In genomic region chr8:111678111-111678510, GRCm38 (mm10) we compare ENCODE assay signal across 9 mouse cellular contexts. TPM values are rescaled to one million over a fixed set of nuclear protein-coding genes. Genes with fewer than 3 reads are reported as not detected.
DNase-seq lines count a peak whose midpoint lies in the region; TF ChIP-seq lines count a peak whose summit lies in the region.
"Had no signal": no experiment of that assay in that cellular context is flagged by ENCODE, and none has a peak within 500 bp of the region (broad histone marks: within the 10 kb centered on the region; RNA-seq: fewer than 3 reads in every experiment).

No protein-coding gene starts in this region.

- intact Hi-C loops in heart, postnatal 25 days (cut with DNase I) = loop anchor here (2.0 to 10.0 kb wide), 2 partner anchors 157 to 237 kb away; partner anchors contain the start of gene Chst5

- no peaks in the 10 kb centered on the region for H3K4me1 ChIP-seq in small intestine, adult 2 months (ENCODE audit: control insufficient read depth, insufficient read depth, insufficient read length, low read length)
- H3K4me1 ChIP-seq: liver, embryonic 15.5 days had no signal

- no peaks in the 10 kb centered on the region for H3K36me3 ChIP-seq in small intestine, adult 2 months (ENCODE audit: control insufficient read depth, insufficient read depth, low read length)
- H3K36me3 ChIP-seq: liver, embryonic 15.5 days had no signal

- no peak for TF ChIP-seq POLR2A in small intestine, adult 2 months (IDR thresholded peaks at IDR 0.05; ENCODE audit: low read depth, low read length)

- no peak overlapping the region for H3K27ac ChIP-seq in layer of hippocampus, adult 2 months
- no peak overlapping the region for H3K27ac ChIP-seq in small intestine, adult 2 months (ENCODE audit: insufficient read depth, low read depth, low read length)
- H3K27ac ChIP-seq: liver, embryonic 15.5 days had no signal

- WGBS in small intestine, adult 2 months = 12% methylated on average over 3 of the region's 3 CpGs

- peak; percentile 65 to 76 for DNase-seq in heart, adult 18-20 months
- no peak for DNase-seq in heart, postnatal 25 days (ENCODE audit: low spot score)
- peak; percentile 63 for DNase-seq in WW6 (ENCODE audit: low read depth, low spot score)
- peak; percentile 84 to 87 for DNase-seq in cerebellum, postnatal 14 days
- peak; percentile 17 for DNase-seq in gastrocnemius, postnatal 25 days
- peak; percentile 64 to 73 for DNase-seq in layer of hippocampus, adult 2 months (ENCODE audit: low spot score in 2 of 2)
- peak; percentile 78 for DNase-seq in lung, postnatal 14 days

- no peaks in the 10 kb centered on the region for H3K27me3 ChIP-seq in small intestine, adult 2 months (ENCODE audit: control insufficient read depth, insufficient read depth, low read length)

- no peak overlapping the region for H3K4me3 ChIP-seq in layer of hippocampus, adult 2 months
- H3K4me3 ChIP-seq in small intestine, adult 2 months (ENCODE audit: low read depth, low read length) = no peak overlapping the region
- H3K4me3 ChIP-seq: liver, embryonic 15.5 days had no signal

- peak; percentile 87 for TF ChIP-seq CTCF in layer of hippocampus, adult 2 months (conservative IDR thresholded peaks at IDR 0.05)
- TF ChIP-seq CTCF in small intestine, adult 2 months (IDR thresholded peaks at IDR 0.05; ENCODE audit: extremely low read depth, insufficient read length, insufficient replicate concordance, low read depth, low read length) = peak; percentile 47; the same call in 1 of the 2 replicates

RNA-seq across cellular contexts. Expression of gene Ctrb1, which starts 12.7 kb away (rescaled TPM):
- not detected for total RNA-seq in heart, adult 18-20 months (2021)
- total RNA-seq in heart, postnatal 25 days (2021) = not detected
- total RNA-seq in gastrocnemius, postnatal 25 days (2021) = not detected
- total RNA-seq in layer of hippocampus, adult 2 months (2021) = not detected
- 138 and 67,254 TPM in 2 replicates for polyA plus RNA-seq in small intestine, adult 2 months (2012; rRNA removed)

RNA-seq across cellular contexts. Expression of gene Zfp1, which starts 34.9 kb away (rescaled TPM):
- 1 to 10 TPM; 6.5 to 7.4 TPM for total RNA-seq in heart, adult 18-20 months (2021)
- total RNA-seq in heart, postnatal 25 days (2021) = 1 to 10 TPM; 7.4 to 7.5 TPM
- total RNA-seq in gastrocnemius, postnatal 25 days (2021) = 1 to 10 TPM; 5.3 to 6.8 TPM
- total RNA-seq in layer of hippocampus, adult 2 months (2021) = 10 to 100 TPM; 24.0 to 25.1 TPM
- 1.3 and 1.6 TPM in 2 replicates for polyA plus RNA-seq in small intestine, adult 2 months (2012; rRNA removed)

RNA-seq across cellular contexts. Expression of gene Ldhd, which starts 47.9 kb away (rescaled TPM):
- 10 to 100 TPM; 49.2 to 51.1 TPM for total RNA-seq in heart, adult 18-20 months (2021)
- 10 to 100 TPM; 25.1 to 28.1 TPM for total RNA-seq in heart, postnatal 25 days (2021)
- total RNA-seq in gastrocnemius, postnatal 25 days (2021) = 10 to 100 TPM; 31.7 to 33.6 TPM
- 1 to 10 TPM; 6.8 to 7.8 TPM for total RNA-seq in layer of hippocampus, adult 2 months (2021)
- polyA plus RNA-seq in small intestine, adult 2 months (2012; rRNA removed) = 2.8 and 8.4 TPM in 2 replicates
